Mouse (Mus musculus) heart, adult 9 months (tissue): ENCODE data around the gene Thap8.
"Not testable (repeated sequence)": the region's sequence is repeated elsewhere in the genome, so short reads cannot be mapped to it uniquely, and the experiment has no call there.

Experiments used
- DNase-seq, 2 experiments: peaks; one replicate each; pipeline ENCODE4 v3.0.0; 2022; ENCODE audit warnings: low spot score in 2 of 2

Thap8 gene

DNA sequence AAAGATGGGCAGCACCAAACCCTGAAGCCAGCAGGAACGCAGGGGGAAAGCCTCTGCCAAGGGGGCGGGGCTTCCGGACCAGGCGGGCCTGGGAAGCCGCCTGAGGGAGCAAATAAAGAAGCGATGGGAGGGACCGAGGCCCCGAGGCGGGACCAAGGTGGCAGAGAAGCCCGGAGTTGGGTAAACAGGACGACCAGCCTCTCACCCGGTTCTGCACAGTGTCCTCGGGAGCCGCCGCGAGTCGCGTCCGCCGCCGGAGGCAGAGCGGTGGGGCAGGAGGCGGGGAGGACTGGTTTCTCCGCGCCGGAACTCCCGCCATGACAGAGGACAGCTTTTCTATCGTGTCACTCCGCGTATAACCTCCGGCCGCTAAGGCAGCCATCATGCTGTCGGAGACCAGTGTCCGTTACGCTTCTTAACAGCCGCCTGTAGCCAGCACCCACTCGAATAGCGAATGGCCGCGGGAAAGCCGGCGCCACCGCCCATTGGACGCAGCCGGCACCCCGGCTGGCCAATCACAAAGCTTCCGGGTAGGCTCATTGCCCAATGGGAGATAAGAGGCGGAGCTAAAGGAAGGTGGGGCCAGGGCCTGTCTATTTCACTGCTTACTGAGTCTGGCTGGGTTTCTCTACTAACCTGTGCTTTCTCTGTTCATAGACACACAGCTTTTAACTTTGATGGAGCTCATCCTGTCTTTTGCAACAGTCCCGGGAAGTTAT lies at the start of gene Thap8, which contains the start of gene Wdr62:
TSS of gene Thap8 (plus strand) at position 144 of the 719 bp plus-strand sequence.
TSS of gene Wdr62 (minus strand) at position 469 of the 719 bp plus-strand sequence.
- peak; percentile 92 to 93 for DNase-seq

DNA sequence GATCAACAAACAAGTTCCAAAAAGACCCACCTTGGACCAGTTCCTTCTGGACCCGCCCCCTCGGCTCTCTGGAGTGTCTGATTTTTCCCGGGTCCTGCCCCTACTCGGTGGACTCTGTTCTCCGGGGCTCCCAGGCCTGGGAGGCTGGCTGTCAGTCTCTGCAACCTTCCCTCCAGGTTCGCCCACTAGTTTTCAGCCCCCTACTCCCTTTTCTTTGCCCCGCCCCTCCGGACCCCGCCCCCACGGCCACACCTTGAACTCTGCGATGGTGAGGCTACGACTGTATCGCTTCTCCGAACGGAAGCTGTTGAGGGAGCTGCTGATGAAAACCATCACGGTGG lies 48.6 kb upstream of the Thap8 start:
- DNase-seq, result peak in 1 of 2 experiments; percentile 27

DNA sequence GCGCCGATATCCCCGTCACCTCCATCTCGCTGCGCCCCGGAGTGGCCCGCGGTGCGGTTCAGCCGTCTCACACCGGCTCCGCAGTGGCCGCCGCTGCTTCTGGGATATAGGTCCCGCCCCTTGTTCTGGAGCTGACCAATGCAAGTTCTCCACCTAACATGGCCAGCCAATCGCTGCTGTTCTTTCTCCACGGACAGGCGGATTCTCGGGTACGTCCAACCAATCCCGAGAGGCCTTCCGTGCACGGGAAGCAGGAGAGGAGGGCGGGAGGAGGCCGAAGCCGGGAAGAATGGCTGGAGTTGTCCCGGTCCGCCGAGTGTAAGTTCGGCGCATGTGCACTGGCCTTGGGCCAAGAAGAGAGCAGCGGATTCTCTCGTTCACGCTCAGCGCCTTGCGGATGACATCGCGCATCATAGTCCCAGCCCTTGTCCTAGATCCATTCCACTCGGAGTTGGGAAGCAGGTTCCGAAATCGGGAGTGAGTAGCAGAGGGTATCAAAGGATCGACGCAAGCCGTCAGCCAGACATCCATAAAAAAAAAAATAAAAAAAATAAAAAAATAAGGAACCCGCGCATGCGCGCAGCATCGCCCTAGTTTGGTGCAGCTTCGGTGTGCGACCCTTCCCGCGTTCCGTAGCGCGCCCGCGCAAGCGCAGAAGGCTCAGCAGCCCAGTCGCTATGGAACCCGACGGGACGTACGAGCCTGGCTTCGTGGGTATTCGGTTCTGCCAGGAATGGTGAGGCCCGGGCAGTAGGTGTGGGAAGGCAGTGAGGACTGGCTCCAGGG lies 48.0 kb upstream of the Thap8 start, which contains the start of the genes Polr2i and Tbcb:
TSS of gene Polr2i (plus strand) at position 280 of the 786 bp plus-strand sequence.
TSS of gene Tbcb (minus strand) at position 604 of the 786 bp plus-strand sequence.
- DNase-seq, result peak; percentile 98 to 99

DNA sequence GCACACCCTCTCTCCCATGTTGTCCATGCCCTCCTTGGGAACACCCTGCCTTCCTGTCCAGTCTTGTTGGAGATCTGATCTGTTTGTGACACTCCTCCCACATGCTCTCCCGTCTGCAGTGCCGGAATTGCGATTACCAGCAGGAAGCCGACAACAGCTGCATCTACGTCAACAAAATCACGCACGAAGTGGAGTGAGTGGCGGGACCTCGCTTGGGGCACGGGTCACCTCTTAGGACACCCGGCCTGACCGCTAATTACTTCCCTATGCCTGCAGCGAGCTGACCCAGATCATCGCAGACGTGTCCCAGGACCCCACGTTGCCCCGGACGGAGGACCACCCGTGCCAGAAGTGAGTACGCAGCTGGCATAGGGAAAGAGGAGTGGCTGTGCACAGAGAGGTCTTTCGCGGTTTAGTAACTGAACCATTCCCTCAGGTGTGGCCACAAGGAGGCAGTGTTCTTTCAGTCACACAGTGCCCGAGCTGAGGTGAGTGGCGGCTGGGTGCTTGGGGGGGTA lies 47.2 kb upstream of the Thap8 start:
- DNase-seq, result peak; percentile 27 to 36

DNA sequence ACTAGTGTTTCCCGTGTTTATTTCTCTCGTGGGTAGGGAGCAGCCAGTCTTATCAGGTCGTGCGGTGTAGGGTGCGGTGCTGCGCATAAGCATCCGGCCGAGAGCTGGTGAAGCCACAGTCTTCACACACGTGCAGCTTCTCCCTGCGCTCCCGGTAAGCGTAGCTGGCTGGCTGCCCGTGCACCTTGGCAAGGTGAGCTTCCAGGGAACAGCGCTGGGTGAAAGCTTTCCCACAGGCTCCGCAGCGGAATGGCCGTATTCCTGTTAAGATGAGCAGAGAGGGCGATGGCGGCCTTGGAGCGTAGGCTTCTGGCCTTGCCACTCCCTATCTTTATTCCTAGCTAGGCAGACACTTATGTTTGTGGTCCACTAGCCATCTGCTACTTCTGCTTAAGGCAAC lies 46.5 kb upstream of the Thap8 start:
- no peak for DNase-seq

DNA sequence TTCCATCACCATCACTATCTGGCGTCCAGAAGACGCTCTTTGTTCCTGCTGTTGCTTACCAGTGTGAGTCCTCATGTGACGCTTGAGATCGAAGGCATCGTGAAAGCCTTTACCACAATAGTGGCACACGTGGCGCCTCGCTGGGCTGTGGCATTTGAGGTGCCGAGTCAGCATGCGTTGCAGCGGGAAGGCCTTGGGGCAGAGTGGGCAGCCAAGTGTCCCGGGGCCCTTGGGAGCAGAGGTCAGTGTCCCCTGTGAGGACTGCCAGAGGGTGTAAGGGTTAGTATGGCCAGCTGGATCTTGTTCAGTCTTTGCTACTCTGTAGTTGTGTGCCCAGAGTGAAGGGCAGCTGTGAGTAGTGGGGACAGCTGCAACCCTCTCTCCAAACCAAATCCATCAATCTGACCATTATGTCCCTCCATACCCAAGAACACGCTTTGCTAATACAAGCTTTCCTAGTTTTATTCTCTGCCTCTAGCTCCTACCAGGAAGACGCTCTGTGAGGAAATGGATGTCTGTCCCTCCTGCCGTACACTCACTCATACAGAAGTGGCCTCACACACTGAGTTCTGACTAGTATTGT lies 45.5 kb upstream of the Thap8 start:
- no peak for DNase-seq

DNA sequence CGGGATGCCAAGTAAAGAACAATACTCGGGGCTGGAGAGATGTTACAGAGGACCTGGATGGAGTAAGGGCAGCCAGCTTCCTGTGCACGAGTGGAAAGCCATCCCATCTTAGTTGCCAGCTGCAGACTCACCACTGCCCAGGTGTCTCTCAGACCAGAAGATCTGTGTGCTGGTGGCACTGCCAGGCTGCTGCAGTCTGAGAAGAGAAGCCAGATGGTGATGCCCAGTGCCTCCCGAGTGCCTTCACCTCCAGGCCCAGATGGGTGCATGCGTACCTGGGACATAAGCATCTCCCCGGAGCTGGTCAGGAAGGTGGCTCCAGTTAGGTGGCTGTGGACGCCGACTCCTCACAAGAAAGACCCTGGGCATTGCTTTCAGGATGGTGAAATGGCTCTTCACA lies 44.8 kb upstream of the Thap8 start:
- no peak for DNase-seq

DNA sequence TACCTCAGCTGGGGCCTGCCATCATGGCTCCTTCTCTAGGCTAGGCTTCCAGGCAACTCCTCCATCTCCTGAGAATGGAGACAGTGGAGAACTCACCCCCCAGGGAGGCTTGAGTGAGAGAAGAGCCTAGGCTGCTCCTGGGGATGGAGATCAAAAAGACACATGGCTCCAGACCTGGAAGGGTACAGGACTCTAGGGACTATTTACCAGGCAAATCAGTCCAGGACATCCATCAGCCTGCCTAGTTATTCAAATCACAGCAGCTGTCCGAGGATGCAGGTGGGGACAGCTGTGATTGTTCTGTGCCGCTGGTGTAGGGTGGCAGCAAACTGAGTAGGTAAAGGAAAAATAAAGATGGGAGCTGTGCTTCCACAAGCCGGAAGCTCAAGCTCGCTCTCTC lies 44.3 kb upstream of the Thap8 start, which contains the start of gene Ovol3:
TSS of gene Ovol3 (minus strand) at position 101 of the 400 bp plus-strand sequence.
- no peak for DNase-seq

DNA sequence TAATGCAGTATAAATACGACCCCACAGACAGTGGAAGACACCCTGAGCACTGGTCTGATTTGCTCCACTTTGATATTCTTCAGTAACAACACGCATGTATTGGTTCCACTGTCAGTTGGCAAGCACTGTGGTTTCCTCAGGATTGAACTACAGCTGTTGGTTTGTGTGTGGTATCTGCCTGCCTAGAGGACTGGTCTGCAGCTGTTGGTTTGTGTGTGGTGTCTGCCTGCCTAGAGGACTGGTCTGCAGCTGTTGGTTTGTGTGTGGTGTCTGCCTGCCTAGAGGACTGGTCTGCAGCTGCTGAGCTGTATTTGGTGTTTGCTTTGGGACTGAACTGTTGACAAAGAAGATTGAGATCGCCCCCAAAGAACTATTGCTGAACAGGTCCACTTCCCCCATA lies 42.5 kb upstream of the Thap8 start:
- DNase-seq, result not testable (repeated sequence)

DNA sequence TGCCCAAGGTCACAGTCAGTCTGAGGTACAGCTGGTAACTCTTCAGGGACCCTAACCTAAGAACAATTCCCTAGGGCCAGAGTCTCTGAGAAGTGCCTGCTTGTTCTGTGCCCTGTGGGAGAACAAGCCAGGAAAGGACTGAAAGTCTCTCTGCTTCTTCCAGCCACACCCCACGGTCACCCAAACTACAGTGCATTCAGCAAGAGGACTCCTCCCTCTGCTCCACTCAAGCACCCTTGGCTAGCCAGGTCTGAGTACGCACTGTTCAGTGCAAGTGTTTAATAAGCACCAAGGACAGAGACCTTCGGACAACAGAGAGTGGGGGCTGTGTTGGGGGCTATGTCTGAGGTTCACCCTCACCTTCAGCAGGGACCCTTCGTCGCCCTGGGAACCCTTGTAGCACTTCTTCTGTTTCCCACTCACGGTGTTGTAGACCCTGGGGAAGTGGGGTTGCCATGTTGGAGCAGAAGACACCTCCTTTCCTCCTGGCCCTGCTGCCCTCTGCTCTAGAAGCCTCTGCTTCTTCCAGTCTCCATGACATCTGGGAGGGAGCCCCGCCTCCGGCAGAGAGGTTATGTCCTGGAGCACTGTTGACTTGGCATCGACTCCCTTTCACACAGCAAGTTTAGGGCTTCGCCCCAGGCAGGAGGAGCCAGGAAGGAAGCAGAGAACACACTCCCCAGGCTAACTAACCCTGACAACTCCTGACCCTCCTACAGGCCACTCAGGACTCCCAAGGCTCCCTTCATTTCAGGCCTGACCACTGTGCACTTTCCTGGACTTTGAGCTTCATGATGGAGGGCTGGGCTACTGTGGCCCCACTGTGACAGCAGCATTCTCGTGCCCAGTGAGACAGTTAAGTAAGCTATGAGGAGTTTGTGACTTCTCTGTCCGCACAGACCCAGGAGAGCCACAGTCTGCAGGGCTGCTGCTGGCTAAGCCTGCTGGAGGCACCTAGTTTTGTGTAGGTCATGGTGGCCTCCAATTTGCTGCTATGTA lies 27.6 kb upstream of the Thap8 start:
- DNase-seq, result peak in 1 of 2 experiments; percentile 6

DNA sequence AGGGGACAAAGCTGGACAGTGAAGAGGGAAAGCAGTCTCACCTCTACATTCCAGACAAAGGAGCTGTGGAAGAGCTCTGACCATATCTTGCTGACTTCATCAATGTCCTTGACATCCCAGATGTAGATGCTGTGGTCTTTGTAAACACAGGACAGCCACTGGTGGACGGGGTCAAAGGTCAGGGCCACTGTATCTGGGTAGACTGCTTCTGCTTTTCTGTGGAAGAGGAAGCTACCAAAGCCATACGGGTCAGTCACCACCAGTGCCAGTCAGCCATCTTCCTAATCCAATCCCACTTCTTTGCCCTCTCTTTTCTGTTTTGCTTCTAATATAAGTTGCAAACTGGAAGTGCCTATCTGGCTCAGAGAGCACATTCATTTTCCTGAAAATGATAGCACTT lies 14.9 kb upstream of the Thap8 start:
- no peak for DNase-seq

DNA sequence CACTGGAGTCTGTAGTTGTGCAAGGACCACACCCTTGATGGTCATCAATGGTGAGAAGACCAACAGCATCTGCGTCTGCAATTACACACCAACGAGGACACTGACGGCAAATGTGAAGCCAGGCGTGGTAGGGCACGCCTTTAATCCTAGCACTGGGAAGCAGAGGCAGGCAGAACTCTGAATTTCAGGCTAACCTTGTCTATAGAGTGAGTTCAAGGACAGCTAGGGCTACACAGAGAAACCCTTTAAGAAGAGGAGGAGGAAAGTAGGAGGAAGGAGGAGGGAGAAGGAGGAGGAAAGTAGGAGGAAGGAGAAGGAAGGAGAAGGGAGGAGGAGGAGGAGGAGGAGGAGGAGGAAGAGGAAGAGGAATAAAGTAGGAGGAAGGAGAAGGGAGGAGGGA lies 14.4 kb upstream of the Thap8 start:
- no peak for DNase-seq

DNA sequence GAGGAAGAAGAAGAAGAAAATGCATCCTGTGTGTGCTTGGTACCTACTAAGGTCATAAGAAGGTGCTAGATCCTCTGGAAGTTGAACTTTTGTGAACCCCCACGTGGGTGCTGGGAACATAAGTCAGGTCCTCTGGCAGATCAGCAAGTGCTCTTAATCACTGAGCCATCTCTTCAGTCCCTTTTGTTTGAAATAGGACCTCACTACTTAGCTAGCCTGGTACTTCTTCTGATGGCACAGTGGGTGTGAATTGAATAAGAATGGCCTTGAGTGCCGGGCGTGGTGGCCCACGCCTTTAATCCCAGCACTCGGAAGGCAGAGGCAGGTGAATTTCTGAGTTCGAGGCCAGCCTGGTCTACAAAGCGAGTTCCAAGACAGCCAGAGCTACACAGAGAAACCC lies 14.0 kb upstream of the Thap8 start:
- DNase-seq, result no peak

DNA sequence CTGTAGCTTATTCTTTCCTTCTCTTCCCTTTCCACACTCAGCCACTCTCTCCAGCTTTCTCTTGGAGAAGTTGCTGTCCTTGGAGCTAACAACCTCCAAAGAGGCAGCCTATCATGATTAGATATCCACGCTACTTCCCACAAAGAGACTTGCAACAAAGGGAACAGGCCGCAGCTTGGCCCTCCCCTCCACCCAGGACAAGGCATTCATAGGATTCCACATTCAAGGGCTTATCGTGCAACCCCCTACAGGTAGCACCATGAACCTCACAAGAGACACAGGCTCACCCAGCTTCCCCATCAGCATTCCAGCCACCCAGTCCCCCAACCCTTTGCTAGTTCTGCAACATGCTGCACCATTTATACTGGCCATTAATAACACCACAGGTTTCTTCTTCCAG lies 13.1 kb upstream of the Thap8 start:
- no peak for DNase-seq

DNA sequence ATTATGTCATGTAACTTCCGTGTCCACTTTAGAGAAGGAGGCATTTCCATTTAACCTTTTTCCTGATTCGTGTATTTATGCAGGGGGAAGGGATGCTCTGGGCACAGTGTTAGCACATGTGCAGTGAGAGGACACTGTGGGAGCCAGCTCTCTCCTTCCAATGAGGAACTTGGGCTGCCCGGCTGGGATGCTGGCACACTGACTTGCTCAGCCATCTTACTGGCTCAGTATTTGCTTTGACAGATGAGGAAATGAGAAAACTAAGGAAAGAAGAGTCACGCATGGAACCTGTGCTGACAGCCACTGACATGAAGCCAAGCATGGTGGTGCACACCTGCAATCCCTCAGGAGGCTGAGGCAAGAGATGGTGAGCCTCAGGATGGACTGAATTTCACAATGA lies 10.3 kb upstream of the Thap8 start:
- DNase-seq, result no peak

DNA sequence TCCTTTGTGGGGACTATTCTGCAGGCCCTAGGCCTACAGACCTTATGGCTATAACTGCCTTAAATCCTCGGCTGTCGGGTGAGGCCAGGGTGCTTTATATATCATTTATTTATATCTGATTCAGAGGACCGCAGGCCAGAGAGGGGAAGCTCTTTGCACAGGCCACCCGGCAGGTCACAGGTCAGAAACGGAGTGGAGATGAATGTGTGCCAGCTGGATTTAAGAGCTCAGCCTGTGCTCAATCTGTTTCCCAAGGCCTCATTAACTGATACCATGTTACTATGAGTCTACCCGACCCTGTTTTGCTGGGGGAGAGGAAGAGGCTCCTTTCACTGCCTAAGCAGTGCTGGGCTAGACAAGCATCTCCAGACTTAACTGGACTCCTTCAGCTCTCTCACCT lies 5.5 kb upstream of the Thap8 start:
- no peak for DNase-seq

DNA sequence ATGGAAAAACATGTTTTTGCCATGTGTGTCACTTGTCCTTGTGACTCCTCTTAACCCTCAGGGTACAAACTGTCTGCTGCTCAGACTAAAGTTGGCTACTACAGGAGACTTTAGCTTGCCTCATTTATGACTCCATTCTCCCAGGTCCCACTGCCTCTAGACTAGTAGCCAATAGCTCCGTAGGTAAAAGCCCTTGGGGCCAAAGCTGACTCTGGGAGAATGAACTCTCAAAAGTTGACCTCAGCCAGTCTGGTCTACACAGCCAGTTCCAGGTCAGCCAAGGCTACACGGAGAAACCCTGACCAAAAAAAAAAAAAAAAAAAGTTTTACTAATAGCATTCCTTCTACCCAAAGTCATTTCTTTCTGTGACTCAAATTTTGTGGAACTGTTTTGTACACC lies 983 bp upstream of the Thap8 start:
- no peak for DNase-seq

DNA sequence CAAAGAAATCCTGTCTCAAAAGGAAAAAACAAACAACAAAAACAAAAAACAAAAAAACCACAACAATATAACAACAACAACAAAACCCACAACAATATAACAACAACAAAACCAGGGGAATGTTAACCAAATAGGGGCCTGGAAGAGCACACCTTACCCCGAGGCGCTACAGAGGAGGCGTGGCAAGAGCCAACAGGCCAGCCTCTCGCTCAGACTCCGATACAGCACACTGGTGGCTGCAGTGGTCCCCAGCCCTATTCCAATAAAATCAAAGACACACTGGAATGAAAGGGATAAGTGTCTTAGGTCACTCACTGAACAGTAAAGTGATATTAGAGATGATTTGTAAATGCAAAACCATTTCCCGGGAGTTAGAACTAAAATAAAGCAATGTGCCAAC lies 358 bp upstream of the Thap8 start:
- DNase-seq, result no peak

DNA sequence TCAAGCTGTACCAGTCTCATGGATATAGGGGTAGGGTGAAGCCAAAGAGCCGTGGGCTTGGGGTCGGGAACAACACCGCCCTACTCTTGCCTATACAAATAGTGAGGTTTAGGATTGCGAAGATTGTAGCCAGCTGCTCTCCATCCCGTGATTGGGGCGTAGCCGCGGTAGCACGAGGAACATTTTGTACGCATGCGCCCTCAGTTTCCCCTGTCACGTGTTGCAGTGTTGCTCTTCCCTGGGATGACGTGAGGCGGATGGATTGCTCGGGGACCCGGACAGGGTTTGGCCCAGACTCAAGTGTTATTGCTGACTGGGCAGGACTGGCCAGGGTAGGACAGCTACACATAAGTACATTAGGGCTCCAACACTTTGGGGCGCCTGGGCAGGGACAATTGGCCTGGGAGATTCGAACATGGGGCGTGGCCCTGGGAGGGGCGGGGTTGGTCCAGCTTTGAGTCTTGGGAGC lies 810 bp downstream of the Thap8 start:
- DNase-seq, result peak; percentile 92 to 93

DNA sequence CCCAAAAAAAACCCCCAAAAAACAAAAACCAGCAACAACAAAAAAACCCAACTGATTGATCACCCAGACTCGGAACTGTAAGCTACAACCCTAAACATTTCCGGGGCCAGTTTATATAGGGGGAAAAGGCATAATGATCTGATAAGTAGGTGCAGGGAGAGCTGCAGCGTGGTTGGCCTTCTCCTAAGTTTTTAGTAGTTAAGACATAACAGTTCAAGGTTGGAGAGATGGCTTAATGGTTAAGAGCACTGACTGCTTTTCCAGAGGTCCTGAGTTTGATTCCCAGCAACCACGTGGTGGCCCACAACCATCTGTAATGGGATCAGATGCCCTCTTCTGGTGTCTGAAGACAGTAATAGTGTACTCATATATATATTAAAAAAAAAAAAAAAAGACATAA lies 1.6 kb downstream of the Thap8 start:
- DNase-seq, result no peak

DNA sequence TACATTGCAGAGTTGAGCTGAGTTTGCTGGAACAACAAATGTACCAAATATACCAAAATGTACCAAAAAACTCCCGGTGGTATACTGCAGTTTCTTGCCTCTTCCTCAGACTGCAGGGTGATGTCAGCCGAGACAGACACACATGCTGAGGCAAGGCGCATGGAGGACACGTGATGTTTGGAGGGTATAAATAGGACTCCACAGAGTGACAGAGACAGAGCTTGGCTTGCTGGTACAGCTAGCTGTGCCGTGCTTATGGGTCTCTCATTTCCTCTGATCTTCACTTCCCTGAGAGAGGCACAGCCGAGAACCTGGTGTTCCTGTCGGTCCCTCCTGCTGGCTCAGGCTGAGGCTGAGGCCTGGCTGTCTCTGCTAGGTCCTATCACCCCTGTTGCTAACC lies 2.8 kb downstream of the Thap8 start:
- peak in 1 of 2 experiments; percentile 17 for DNase-seq
